Mouse (Mus musculus): Measurements from ENCODE around the gene Canx.
A peak's percentile ranks its signal among the peaks of the same experiment; 100 is the strongest.

The Canx gene

GRCm38 (mm10) chr11:50275568-50276151 lies 49.8 kb downstream of the Canx start:
- DNase-seq (ENCODE audit: low spot score) = no peak

GRCm38 (mm10) chr11:50275077-50275476 lies 50.4 kb downstream of the Canx start:
- DNase-seq (ENCODE audit: low spot score) = no peak

- no peak for DNase-seq (ENCODE audit: low spot score)
Measured at GRCm38 (mm10) chr11:50272819-50273218, 52.7 kb downstream of the Canx start.

- no peak for DNase-seq (ENCODE audit: low spot score)
Measured at GRCm38 (mm10) chr11:50269885-50270284, 55.6 kb downstream of the Canx start.

GRCm38 (mm10) chr11:50269163-50269562 lies 56.3 kb downstream of the Canx start:
- no peak for DNase-seq (ENCODE audit: low spot score)

GRCm38 (mm10) chr11:50266997-50267396 lies 58.5 kb downstream of the Canx start:
- no peak for DNase-seq (ENCODE audit: low spot score)

- peak; percentile 31 for DNase-seq (ENCODE audit: low spot score)
Measured at GRCm38 (mm10) chr11:50265931-50266330, 59.5 kb downstream of the Canx start.

- no peak for DNase-seq (ENCODE audit: low spot score)
Measured at GRCm38 (mm10) chr11:50263198-50263597, 62.3 kb downstream of the Canx start.

GRCm38 (mm10) chr11:50262020-50262419 lies 63.5 kb downstream of the Canx start:
- no peak for DNase-seq (ENCODE audit: low spot score)

GRCm38 (mm10) chr11:50258310-50258709 lies 67.2 kb downstream of the Canx start:
- no peak for DNase-seq (ENCODE audit: low spot score)

- DNase-seq (ENCODE audit: low spot score) = no peak
Measured at GRCm38 (mm10) chr11:50256615-50257014, 68.9 kb downstream of the Canx start.

- DNase-seq (ENCODE audit: low spot score) = no peak
Measured at GRCm38 (mm10) chr11:50254010-50254580, 71.4 kb downstream of the Canx start.

GRCm38 (mm10) chr11:50253393-50253792 lies 72.1 kb downstream of the Canx start:
- DNase-seq (ENCODE audit: low spot score) = no peak

- no peak for DNase-seq (ENCODE audit: low spot score)
Measured at GRCm38 (mm10) chr11:50252684-50253265, 72.7 kb downstream of the Canx start.

GRCm38 (mm10) chr11:50252166-50252565 lies 73.3 kb downstream of the Canx start:
- no peak for DNase-seq (ENCODE audit: low spot score)

- DNase-seq (ENCODE audit: low spot score) = no peak
Measured at GRCm38 (mm10) chr11:50248473-50249171, 76.9 kb downstream of the Canx start.

GRCm38 (mm10) chr11:50245269-50245668 lies 80.2 kb downstream of the Canx start:
- DNase-seq (ENCODE audit: low spot score) = no peak
